Mouse (Mus musculus): ENCODE results near the gene Klhl29. TPM values are rescaled to one million over a fixed set of nuclear protein-coding genes. Genes with fewer than 3 reads are reported as not detected.
A peak's percentile ranks its signal among the peaks of the same experiment; 100 is the strongest.

The Klhl29 gene
- total and polyA plus RNA-seq, 2 experiments from 2014 or later, result 2.7 to 8.2 TPM

- no peak overlapping the region for H3K9ac ChIP-seq
- H3K4me1 ChIP-seq (ENCODE audit: insufficient read depth), result no peaks in the 10 kb centered on the region
- WGBS, result 76% methylated on average over 2 of the region's 2 CpGs
- H3K4me2 ChIP-seq (ENCODE audit: low read depth), result no peak overlapping the region
- no peaks in the 10 kb centered on the region for H3K36me3 ChIP-seq (ENCODE audit: insufficient read depth)
- no peaks in the 10 kb centered on the region for H3K9me3 ChIP-seq (ENCODE audit: low read length)
- H3K27me3 ChIP-seq (ENCODE audit: insufficient read depth, low read length), result no peaks in the 10 kb centered on the region
- no peak overlapping the region for H3K27ac ChIP-seq (ENCODE audit: low read depth, low read length)
- DNase-seq, result no peak
- H3K4me3 ChIP-seq (ENCODE audit: low read depth, low read length), result no peak overlapping the region
- no peak for TF ChIP-seq CTCF (IDR thresholded peaks at IDR 0.05; ENCODE audit: low read depth)
- ATAC-seq, result no peak
Measured at GRCm38 (mm10) chr12:5282611-5283010, 92.9 kb downstream of the Klhl29 start.

- no peak overlapping the region for H3K27ac ChIP-seq (ENCODE audit: low read depth, low read length)
- no peak overlapping the region for H3K4me2 ChIP-seq (ENCODE audit: low read depth)
- H3K4me3 ChIP-seq (ENCODE audit: low read depth, low read length), result no peak overlapping the region
- TF ChIP-seq CTCF (IDR thresholded peaks at IDR 0.05; ENCODE audit: low read depth), result no peak
- H3K9ac ChIP-seq, result no peak overlapping the region
- no peaks in the 10 kb centered on the region for H3K36me3 ChIP-seq (ENCODE audit: insufficient read depth)
- no peak for DNase-seq
- H3K4me1 ChIP-seq (ENCODE audit: insufficient read depth), result peaks cover 18% of the 10 kb centered on the region
- H3K9me3 ChIP-seq (ENCODE audit: low read length), result no peaks in the 10 kb centered on the region
- H3K27me3 ChIP-seq (ENCODE audit: insufficient read depth, low read length), result no peaks in the 10 kb centered on the region
- 29% methylated on average over 1 of the region's 1 CpGs for WGBS
- ATAC-seq, result no peak
Measured at GRCm38 (mm10) chr12:5279873-5280272, 95.6 kb downstream of the Klhl29 start.

GRCm38 (mm10) chr12:5277028-5277427 lies 98.5 kb downstream of the Klhl29 start:
- no peak overlapping the region for H3K4me3 ChIP-seq (ENCODE audit: low read depth, low read length)
- peaks cover 22% of the 10 kb centered on the region for H3K4me1 ChIP-seq (ENCODE audit: insufficient read depth)
- H3K4me2 ChIP-seq (ENCODE audit: low read depth), result no peak overlapping the region
- peak overlapping the region; percentile 64 for H3K27ac ChIP-seq (ENCODE audit: low read depth, low read length)
- DNase-seq (no peak), ATAC-seq (no peak)
- 70% methylated on average over 9 of the region's 9 CpGs for WGBS
- no peaks in the 10 kb centered on the region for H3K9me3 ChIP-seq (ENCODE audit: low read length)
- H3K9ac ChIP-seq, result no peak overlapping the region
- no peaks in the 10 kb centered on the region for H3K27me3 ChIP-seq (ENCODE audit: insufficient read depth, low read length)
- no peak for TF ChIP-seq CTCF (IDR thresholded peaks at IDR 0.05; ENCODE audit: low read depth)
- H3K36me3 ChIP-seq (ENCODE audit: insufficient read depth), result no peaks in the 10 kb centered on the region

- Histone ChIP-seq H3K27me3 (ENCODE audit: insufficient read depth, low read length) (no peaks in the 10 kb centered on the region), H3K27ac (ENCODE audit: low read depth, low read length) (peak overlapping the region; percentile 82), H3K36me3 (ENCODE audit: insufficient read depth) (no peaks in the 10 kb centered on the region), H3K4me2 (ENCODE audit: low read depth) (no peak overlapping the region), H3K9me3 (ENCODE audit: low read length) (no peaks in the 10 kb centered on the region), H3K4me3 (ENCODE audit: low read depth, low read length) (no peak overlapping the region), H3K4me1 (ENCODE audit: insufficient read depth) (peaks cover 22% of the 10 kb centered on the region), H3K9ac (no peak overlapping the region)
- DNase-seq (peak; percentile 57), ATAC-seq (peak; percentile 32)
- TF ChIP-seq CTCF (IDR thresholded peaks at IDR 0.05; ENCODE audit: low read depth), result 0 out of 2 replicates have a peak, but pooled peaks have one; percentile 15
- 24% methylated on average over 6 of the region's 6 CpGs for WGBS
Measured at GRCm38 (mm10) chr12:5275507-5275936, 100.0 kb downstream of the Klhl29 start.

GRCm38 (mm10) chr12:5274519-5274944 lies 101.0 kb downstream of the Klhl29 start:
- Histone ChIP-seq H3K36me3 (ENCODE audit: insufficient read depth) (no peaks in the 10 kb centered on the region), H3K27me3 (ENCODE audit: insufficient read depth, low read length) (no peaks in the 10 kb centered on the region), H3K4me1 (ENCODE audit: insufficient read depth) (peaks cover 29% of the 10 kb centered on the region), H3K9ac (no peak overlapping the region), H3K27ac (ENCODE audit: low read depth, low read length) (peak overlapping the region; percentile 82), H3K4me3 (ENCODE audit: low read depth, low read length) (no peak overlapping the region), H3K4me2 (ENCODE audit: low read depth) (0 out of 2 replicates have a peak overlapping the region, but pooled peaks have one; percentile 15), H3K9me3 (ENCODE audit: low read length) (no peaks in the 10 kb centered on the region)
- 33% methylated on average over 8 of the region's 8 CpGs for WGBS
- ATAC-seq, result peak; percentile 67
- DNase-seq, result peak; percentile 75
- TF ChIP-seq CTCF (IDR thresholded peaks at IDR 0.05; ENCODE audit: low read depth), result no peak; the same call in 1 of the 2 replicates

GRCm38 (mm10) chr12:5273316-5274047 lies 102.0 kb downstream of the Klhl29 start:
- Histone ChIP-seq H3K4me3 (ENCODE audit: low read depth, low read length) (no peak overlapping the region), H3K4me2 (ENCODE audit: low read depth) (no peak overlapping the region), H3K36me3 (ENCODE audit: insufficient read depth) (no peaks in the 10 kb centered on the region), H3K9ac (no peak overlapping the region), H3K27ac (ENCODE audit: low read depth, low read length) (peak overlapping the region; percentile 82; the same call in 1 of the 2 replicates), H3K27me3 (ENCODE audit: insufficient read depth, low read length) (no peaks in the 10 kb centered on the region), H3K4me1 (ENCODE audit: insufficient read depth) (peaks cover 38% of the 10 kb centered on the region), H3K9me3 (ENCODE audit: low read length) (no peaks in the 10 kb centered on the region)
- WGBS, result 69% methylated on average over 4 of the region's 4 CpGs
- ATAC-seq, result no peak
- no peak for DNase-seq
- TF ChIP-seq CTCF (IDR thresholded peaks at IDR 0.05; ENCODE audit: low read depth), result no peak

GRCm38 (mm10) chr12:5270527-5270926 lies 105.0 kb downstream of the Klhl29 start:
- TF ChIP-seq CTCF (IDR thresholded peaks at IDR 0.05; ENCODE audit: low read depth), result no peak
- Histone ChIP-seq H3K4me1 (ENCODE audit: insufficient read depth) (peaks cover 29% of the 10 kb centered on the region), H3K27ac (ENCODE audit: low read depth, low read length) (no peak overlapping the region), H3K36me3 (ENCODE audit: insufficient read depth) (no peaks in the 10 kb centered on the region), H3K4me3 (ENCODE audit: low read depth, low read length) (no peak overlapping the region), H3K27me3 (ENCODE audit: insufficient read depth, low read length) (no peaks in the 10 kb centered on the region), H3K4me2 (ENCODE audit: low read depth) (no peak overlapping the region), H3K9ac (no peak overlapping the region), H3K9me3 (ENCODE audit: low read length) (no peaks in the 10 kb centered on the region)
- ATAC-seq (no peak), DNase-seq (no peak)
- 91% methylated on average over 3 of the region's 3 CpGs for WGBS

All from forebrain, postnatal 0 days (tissue).